Mouse (Mus musculus) ovary, postnatal 36 days (tissue): ENCODE results near the gene Mchr1.
A peak's percentile ranks its signal among the peaks of the same experiment; 100 is the strongest.

ENCODE experiments used
- DNase-seq: peaks from one replicate; pipeline ENCODE4 v3.0.0; 2022; ENCODE audit warnings: low spot score, mixed read lengths

Mchr1 gene

DNA sequence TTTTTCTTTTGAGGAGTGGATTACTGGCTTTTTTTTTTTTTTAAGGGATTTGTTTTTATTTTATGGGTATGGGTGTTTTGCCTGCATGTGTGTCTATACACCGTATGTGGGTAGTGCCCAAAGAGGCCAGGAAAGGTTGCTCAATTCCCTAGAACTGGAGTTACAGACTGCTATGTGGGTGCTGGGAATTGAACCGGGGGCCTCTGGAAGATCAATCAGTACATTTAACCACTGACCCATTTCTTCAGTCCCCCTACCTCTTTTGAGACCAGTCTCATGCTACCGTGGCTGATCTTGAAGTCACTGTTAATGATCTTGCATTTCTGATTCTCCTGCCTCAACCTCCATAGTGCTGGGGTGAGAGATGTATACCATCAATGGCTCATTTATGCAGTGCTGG, 8.0 kb upstream of the Mchr1 start:
- no peak for DNase-seq

DNA sequence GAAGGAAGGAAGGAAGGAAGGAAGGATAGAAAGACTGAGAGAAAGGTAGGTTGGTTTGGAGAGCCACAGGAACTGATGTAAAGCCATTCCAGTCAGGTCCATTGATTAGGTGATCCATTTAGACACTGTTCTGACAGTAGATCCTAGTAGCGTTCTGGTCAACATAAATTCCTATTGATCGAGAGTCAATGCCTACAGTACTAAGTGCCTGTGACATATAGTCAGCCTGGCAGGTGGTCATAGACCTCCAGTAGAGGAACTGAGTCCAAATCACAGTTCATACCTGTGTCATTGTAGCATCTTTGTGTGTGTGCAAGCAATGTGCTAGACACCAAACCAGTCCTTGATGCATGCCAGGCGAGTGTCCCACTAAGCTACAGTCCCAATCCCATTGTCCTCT, 7.0 kb upstream of the Mchr1 start:
- no peak for DNase-seq

DNA sequence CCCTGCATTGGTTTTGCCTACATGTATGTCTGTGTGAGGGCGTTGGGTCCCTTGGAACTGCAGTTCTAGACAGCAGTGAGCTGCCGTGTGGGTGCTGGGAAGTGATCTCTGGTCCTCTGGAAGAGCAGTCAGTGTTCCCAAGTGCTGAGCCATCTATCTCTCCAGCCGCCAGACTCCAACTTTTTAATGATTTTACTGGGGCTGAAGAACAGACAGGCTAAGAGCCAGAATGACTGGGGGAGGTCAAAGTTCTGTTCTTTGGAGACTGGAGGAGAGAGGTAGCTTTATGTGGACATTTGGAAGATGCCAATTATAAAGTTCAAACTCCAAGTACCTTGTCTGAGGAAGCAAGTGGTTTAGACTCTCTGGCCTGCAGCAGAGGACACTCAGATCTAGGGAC, 5.5 kb upstream of the Mchr1 start:
- no peak for DNase-seq

DNA sequence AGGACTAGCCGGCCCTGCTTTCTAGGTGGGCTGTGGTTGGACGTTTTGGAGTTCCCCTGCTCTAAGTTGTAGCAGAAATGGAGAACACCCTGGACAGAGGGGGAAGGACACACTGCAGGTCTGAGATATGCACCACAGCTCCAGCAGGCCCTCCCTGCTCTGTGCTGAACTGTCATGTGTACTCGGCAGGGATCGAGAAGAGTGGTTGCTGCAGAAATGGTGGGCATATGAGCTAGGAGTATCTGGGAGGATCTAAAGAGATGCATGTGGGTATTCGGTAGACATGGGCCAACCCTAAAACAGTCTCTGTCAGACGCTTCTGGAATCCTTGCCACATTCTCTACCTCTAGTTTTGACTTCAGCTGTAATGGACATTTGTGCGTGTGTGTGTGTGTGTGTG, 4.0 kb upstream of the Mchr1 start:
- no peak for DNase-seq

DNA sequence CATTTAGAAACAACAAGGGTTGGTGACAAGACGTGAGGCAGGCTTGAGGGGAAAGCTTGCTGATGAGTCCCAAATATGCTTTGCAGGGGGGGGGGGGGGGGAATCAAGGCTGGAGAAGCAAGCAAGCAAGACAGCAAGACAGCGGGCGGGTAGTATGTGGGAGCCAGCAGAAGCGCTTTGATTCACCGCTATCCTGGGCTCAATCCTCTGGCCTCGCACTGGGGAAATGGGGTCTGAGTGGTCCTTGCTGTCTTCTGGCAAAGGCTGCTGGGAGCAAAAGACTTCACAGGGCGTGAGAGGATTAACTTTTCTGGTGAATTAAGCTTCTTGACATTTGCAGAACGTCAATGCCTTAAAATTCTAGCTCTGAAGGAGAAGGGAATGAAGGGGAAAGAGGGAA, 763 bp downstream of the Mchr1 start:
- DNase-seq, result no peak

DNA sequence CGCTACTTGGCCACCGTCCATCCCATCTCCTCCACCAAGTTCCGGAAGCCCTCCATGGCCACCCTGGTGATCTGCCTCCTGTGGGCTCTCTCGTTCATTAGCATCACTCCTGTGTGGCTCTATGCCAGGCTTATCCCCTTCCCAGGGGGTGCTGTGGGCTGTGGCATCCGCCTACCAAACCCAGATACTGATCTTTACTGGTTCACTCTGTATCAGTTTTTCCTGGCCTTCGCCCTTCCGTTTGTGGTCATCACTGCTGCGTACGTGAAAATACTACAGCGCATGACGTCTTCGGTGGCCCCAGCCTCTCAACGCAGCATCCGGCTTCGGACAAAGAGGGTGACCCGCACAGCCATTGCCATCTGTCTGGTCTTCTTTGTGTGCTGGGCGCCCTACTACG, 2.2 kb downstream of the Mchr1 start:
- DNase-seq, result no peak

DNA sequence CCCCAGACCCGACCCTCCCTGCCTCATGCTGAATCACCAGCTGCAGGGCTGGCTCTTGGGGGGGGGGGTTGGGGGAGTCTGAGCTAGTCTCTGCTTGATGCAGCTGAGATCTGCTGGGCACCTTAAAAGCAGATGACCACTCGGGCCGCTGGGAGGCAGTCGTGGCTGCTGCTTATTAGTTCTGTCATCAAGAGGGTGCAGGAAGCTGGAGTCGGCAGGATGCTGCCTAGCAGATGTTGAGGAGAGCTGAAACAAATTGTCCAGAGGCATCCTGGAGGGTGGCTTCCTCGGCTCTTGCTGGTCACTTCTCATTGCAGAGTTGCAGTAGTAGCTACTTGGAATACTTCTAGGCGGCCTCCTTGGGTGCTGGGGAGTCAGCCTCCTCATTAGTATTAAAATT, 4.0 kb downstream of the Mchr1 start:
- peak; percentile 49 for DNase-seq

DNA sequence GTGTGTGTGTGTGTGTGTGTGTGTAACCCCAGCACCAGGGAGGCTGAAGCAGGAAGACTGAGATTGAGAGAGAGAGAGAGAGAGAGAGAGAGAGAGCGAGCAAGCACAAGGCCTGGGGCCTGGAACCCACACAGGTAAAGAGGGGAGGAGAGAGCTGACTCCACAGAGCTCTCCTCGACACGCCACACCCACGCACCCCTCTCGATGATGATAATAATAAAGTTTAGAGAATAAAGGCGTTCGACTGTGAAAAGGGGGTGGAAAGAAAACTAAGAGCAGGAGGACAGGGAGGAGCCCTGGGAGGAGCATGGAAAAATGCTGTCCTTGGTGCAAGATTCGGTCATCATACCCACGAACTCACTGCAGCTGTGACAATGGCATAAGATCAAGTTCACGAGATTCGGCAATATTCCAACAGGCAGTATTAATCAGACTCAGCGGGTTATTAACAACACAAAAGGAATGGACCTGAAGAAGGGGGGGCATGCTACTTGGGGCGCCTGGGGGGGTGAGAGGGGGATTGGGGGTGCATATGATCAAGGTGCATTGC, 4.6 kb downstream of the Mchr1 start:
- DNase-seq, result no peak

DNA sequence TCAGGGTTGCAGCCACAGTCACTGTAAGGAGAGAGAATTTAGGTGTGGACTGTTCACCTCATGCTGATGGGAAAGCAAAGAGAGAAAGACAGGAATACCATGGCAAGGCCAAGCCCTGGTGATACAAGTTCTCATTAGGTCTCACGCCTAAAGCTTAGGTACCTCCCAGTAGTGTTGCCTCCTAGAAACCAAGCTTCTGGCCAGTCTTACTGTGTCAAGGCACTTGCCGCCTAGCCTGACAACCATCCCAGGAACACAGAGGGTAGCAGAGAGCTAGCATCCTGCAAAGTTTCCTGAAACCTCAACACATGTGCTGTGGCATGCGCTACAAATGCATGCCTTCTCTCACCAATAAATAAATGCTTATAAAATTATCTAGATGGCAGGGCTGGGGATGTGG, 11.6 kb downstream of the Mchr1 start:
- no peak for DNase-seq

DNA sequence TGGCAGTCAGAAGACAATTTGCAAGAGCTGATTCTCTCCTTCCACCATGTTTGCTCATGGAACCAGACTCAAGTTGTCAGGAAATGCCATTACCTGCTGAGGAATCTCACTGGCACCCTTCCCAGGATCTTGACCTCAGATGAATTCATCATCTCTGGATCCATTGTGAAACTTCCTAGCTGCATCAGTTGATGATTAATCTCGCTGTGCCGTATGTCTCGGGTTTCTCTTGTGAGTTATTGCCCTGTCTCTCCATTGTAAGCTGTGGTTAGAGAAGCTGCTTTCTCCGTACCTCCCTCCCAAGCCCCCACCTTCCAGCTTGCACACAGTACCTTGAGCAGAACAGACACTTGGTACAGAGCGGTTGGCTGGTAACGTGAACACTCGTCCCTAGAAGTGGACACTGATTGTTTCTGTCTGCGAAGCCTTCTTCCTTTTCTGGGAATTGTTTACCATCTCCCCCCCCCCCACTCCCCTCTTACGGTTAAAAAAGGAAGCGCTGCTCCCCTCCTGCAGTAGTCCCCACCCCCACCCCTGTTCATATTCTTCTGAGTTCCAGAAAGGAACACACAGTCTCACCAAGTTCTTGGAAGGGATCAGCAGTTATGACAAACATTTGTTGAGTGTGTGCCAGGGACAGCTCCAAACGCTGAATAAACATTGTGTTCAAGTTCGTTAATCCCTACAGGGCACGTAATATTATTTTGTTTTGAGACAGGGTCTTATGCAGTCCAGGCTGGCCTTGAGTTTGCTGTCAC, 12.5 kb downstream of the Mchr1 start:
- DNase-seq, result peak; percentile 21

DNA sequence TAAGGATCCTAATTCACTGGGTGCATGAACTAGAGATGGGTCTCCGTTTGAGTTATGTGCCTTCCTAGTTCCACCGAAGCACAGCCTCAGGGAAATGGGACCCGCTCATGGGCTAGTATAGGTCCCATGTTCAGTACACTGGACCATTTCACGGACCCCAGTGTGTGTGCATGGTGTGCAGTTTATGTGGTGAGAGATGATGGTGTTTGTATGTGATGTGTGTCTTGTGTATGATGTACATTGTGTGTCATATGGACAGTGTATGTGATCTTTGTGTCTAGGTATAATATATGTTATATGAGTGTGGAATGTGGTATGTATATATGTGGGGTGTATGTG, 13.0 kb downstream of the Mchr1 start:
- DNase-seq, result no peak

DNA sequence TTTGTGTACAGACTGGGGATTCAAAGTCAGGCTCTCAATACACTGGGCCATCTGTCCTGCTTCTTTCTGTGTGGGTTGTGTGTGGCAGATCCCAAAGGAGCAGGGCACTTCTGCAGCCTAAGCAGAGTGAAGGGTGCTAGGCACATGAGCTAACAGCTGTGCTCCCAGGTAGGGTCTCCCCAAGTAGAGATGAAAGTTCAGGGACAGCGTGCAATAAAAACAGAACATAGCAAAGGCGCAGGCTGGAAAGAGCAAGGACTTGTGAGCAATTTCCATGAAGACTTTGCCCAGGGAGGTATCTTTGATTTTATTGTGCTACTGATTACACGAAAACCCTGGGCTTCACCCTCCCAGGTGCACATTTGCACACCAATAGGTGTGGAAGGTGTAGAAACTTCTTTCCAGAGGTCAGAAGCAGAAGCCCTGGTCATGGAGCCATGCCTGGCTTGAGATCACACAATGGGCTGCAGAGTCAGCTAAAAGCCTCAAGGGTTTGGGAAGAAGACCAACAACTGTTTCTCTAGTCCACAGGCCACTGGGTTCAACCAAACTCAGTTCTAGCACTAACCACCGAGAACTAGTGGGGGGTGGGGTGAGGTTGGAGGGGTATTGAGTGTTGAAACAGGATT, 13.8 kb downstream of the Mchr1 start:
- no peak for DNase-seq

DNA sequence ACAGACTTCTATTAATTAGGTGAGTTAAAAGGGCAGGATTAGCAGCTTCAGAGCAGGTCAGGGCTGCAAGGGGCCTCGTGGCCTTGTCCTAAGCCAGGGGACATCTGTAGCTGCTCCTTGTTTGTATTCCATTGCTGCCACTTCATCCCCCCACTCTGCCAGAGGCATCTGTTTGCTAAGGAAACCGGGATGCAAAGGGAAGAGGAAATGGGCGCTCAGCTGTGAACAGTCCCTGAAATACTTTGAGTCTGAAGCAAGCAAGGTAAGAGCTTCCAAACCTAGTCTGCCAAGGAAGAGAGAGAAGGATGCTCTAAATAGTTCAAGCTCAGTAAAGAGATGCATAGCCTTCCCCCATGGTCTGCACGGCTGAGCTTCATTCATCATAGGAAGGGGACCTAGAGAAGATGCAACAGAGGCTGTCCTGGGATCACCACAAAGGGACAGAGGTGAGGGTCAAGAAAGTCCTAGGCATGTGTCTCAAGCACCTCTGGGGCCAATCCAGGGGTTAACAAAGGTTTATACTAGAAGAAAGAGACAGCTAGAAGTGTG, 17.4 kb downstream of the Mchr1 start:
- DNase-seq, result no peak

DNA sequence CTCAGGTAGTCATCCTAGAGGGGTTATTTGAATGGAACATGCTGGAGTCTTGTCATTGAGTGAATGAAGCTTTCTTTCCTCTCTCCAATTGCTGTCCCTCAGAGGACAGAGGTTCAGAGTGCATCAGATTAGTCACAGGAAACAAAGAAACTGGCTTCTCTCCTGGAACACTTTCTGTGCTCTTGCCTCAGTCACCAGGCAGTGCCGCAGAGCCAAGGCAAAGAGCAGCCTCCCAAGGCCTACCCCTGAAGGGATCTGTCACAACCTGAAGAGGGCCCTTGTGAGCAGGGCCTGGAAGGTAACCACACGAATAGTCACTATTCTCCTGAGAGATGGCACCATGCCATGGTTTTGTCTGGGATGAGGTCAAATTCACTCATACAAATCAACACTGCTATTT, 18.3 kb downstream of the Mchr1 start:
- no peak for DNase-seq

DNA sequence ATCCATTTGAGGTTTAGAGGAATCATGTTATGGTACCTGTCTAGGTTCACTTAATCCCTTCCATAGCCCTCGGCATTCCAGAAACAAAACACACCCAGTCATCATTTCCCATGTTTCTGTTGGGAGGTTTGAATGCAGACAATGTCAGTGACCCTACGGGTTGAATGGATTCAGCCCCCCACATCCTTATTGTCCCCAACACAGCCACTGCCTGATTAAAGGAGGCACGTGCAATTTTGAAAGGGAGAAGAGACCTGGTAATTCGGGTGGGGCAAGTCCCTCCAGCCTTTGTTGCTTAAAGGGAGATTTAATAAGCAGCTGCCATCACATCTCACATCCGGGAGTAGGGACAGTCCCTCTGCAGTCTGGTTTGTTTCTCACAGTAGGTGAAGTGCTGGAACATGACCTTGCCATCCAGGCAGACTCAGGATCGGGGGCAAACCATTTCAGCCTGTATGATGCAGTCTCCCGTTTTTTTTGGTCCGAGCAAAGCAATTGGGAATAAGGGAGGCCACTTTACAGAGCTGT, 18.9 kb downstream of the Mchr1 start:
- no peak for DNase-seq

DNA sequence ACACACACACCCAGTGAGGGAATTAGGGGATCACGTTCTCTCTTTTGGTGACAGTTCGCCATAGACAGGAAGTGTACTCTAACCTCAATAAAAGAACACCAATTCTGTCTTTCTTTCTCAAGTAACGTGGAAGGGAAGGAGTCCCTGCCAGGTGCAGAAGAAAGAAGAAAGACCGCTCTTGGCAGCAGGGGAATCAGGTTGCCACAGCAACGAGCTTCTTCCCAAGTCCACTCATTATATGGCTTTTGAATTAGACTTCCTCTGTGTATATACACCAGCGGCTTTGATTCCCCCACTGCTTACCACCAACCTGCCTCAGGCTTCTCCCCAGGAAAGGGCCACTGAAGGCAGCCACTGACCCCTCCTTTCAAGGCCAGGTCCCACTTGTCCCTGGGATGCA, 19.8 kb downstream of the Mchr1 start:
- no peak for DNase-seq

DNA sequence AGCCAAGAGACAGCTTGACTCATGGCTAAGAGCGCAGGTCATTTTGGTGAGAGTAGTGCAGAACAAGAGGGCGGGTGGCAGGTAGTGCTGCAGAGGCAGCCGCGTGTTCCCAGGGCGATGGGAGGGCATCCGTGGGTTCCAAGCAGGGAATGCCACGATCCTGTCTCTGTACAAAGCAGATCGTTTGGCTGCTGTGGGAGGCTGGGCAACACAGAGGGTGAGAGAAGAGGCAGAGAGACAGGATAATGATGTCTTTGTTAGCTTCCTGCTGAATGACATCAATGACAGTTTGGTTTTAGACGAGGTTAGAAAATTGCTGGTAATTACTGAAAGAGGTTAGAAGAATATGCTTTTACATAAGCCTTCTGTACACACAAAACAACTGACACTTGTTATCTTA, 23.0 kb downstream of the Mchr1 start:
- DNase-seq, result no peak

DNA sequence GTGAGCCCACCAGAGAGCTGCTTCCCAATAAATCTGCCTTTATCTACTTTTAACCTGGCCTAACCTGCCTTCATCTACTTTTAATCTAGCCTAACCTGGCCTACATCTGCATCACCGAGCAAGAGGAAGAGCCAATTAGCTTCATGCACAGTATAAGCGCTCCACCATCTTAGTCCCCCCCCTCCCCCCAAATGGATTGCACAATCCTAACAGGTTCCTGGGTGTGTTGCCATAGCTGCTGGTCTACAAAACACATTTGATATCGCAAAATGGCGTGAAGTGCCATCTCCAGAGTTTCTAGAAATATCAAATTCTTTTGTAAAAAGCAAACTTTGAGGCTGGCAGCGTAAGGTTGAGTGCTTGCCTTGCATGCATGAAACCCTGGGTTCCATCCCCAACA, 24.0 kb downstream of the Mchr1 start:
- no peak for DNase-seq

DNA sequence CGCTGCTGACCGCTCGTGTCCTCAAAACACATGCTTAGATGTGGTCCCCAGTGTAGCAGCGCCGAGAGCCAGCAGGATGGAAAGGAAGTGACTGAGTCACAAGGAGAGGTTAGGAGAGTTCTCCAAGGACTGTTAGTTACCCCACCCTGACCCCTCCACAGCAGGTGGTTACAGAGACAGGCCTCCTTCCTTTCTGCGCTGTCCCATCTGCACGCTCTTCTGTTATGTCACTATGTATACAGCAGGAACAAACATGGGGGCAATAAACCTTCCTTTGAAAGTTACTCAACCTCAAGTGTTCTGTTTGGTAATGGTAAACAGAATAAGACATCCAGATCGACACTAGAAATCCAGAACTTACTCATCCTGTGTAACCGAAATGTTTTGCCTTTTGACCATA, 24.9 kb downstream of the Mchr1 start:
- DNase-seq, result no peak

DNA sequence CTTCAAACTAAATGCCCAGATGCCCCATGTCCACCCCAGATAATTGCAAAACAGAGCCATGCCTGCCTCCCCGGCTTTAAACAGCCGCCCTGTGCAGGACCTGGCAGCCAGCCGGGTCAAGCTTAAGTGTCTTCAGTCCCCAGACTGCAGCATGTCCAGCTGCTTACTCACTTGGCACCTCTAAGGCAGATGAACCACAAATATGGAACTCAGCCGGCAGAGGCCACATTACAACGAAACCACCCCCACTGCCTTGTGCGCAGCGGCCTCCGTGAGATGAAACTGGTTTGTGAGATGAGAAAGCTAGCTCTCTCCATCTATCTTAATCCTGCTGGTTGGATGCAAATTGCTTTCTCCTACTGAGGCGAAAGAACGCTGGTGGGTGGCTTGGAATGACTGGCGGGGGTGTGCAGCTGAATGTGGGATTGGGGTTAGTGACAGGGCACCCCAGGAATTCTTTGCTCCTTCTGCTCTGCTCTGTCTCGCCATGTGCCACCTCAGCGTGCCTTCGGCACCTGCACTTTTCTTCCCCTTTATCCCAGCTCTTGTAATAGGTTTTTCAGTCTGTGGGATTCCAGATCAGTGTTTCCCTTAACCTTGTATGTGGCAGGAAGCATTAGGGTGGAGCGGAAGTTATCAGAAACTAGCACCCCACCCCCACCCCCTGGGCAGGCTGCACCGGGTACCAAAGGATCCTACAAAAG, 29.2 kb downstream of the Mchr1 start:
- DNase-seq, result peak; percentile 24

DNA sequence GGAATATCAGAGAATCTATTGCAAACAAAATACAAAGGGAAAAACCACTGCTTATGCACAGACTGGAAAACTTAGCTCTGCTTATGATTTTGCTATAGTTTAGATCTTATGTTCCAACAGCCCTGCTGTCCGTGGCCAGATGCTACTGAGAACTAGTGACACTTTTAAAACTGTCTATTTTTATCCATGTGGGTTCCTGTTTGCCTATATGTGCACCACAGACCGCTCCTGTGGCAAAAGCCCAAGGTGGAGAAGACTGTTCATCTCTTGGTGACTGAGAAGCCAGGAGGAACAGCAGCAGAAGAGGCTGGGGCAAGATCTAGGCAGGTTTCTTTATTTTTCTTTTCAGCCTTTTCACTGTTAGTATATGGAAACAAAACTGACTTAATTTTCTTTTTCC, 32.1 kb downstream of the Mchr1 start:
- DNase-seq, result no peak

DNA sequence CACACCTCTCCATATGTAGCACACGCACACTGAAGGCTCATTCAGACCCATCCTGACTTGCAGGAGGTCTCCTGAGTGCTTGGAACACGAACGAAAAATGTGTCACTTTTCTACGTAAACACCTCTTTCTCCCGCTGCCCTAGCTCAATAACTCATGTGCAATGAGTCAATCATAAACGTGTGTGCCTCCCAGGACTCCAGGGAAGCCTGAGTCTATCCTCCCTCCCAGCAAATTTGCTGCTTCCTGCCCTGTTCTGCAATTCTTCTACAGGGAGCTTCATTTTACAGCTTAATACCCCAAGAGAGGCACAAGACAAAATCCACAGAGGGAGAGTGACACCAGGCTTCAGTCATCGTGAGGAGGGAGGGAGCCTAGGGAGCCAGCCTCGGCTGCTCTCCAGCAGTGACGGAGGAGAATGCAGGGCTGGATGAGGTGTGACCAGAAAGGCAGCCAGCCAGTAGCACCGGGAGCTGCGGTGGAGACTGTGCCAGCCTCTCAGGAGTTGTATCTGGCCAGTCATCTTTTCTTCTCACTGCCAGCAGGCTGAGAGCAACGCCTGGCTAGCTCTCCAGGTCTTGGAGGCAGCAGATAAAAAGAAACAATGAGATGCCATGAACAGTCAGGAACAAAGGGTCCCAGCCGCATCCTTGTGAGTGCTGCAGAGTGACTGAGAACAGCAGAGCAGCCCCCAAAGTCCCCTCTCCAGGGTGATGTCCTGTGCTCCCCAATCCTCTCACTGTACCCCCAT, 37.2 kb downstream of the Mchr1 start:
- peak; percentile 36 for DNase-seq
